Mouse (Mus musculus) mature B cell (primary cell): ENCODE data around the gene Dnah5.
"Not testable (repeated sequence)": the region's sequence is repeated elsewhere in the genome, so short reads cannot be mapped to it uniquely, and the experiment has no call there.

ENCODE experiments used
- in situ Hi-C: fragments of 300-500 bp; cut with MboI; formaldehyde crosslinking; loops from 2 replicates; pipeline ENCODE4 v1.14.3; 2019

Gene Dnah5

GRCm38 (mm10) chr15:28461091-28461778 is 257.7 kb downstream of the Dnah5 start:
- in situ Hi-C loops: not testable (repeated sequence)

- in situ Hi-C loops: no loop called here
Observed at GRCm38 (mm10) chr15:28466591-28467247, 263.2 kb downstream of the Dnah5 start.

GRCm38 (mm10) chr15:28473749-28474390 is 270.3 kb downstream of the Dnah5 start:
- in situ Hi-C loops: no loop called here

- in situ Hi-C loops: no loop called here
Observed at GRCm38 (mm10) chr15:28502820-28503219, 299.3 kb downstream of the Dnah5 start.

GRCm38 (mm10) chr15:28515176-28515575 is 311.6 kb downstream of the Dnah5 start:
- in situ Hi-C loops: no loop called here
